Mouse (Mus musculus) liver, embryonic 13.5 days (tissue): ENCODE results near the gene St6gal1. TPM values are rescaled to one million over a fixed set of nuclear protein-coding genes. Genes with fewer than 3 reads are reported as not detected.

Experiments used
- ATAC-seq: fragments of 200-750 bp; cut with Nextera tagmentation; 2 replicates; pipeline ENCODE4 v1.8.0; 2017; ENCODE audit warnings: low read depth, mild to moderate bottlenecking, moderate number of reproducible peaks, moderate library complexity
- DNase-seq: peaks from one replicate; pipeline ENCODE4 v3.0.0; 2022
- H3K27ac ChIP-seq: fragments of 300-500 bp; sonication (generic); 2 replicates; pipeline ENCODE4 v1.5.1; 2015; ENCODE audit warnings: moderate library complexity, mild to moderate bottlenecking, inconsistent platforms
- H3K27me3 ChIP-seq: fragments of 300-500 bp; sonication (generic); 2 replicates; pipeline ENCODE4 v1.6.1; 2015; ENCODE audit warnings: mild to moderate bottlenecking, inconsistent platforms
- H3K36me3 ChIP-seq: fragments of 300-500 bp; sonication (generic); 2 replicates; pipeline ENCODE4 v1.6.1; 2015; ENCODE audit warnings: mild to moderate bottlenecking, inconsistent platforms
- H3K4me1 ChIP-seq: fragments of 300-500 bp; sonication (generic); replicated peaks from 2 replicates; pipeline ENCODE4 v1.6.1; 2015; ENCODE audit warnings: inconsistent platforms
- H3K4me2 ChIP-seq: fragments of 300-500 bp; sonication (generic); 2 replicates; pipeline ENCODE4 v1.6.1; 2015; ENCODE audit warnings: inconsistent platforms, mild to moderate bottlenecking, moderate library complexity
- H3K4me3 ChIP-seq: fragments of 300-500 bp; sonication (generic); replicated peaks from 2 replicates; pipeline ENCODE4 v1.5.1; 2015; ENCODE audit warnings: mild to moderate bottlenecking, inconsistent platforms
- H3K9ac ChIP-seq: fragments of 300-500 bp; sonication (generic); 2 replicates; pipeline ENCODE4 v1.6.1; 2015; ENCODE audit warnings: mild to moderate bottlenecking, inconsistent platforms
- H3K9me3 ChIP-seq: fragments of 300-500 bp; sonication (generic); replicated peaks from 2 replicates; pipeline ENCODE4 v1.6.1; 2016; ENCODE audit warnings: inconsistent platforms
- WGBS: fragments of 180-500 bp; shearing (Covaris S2); methylation state at CpG from one replicate; pipeline ENCODE4 v1.1.7; 2015; ENCODE audit not compliant: insufficient replicate concordance; 5-methylcytosine and 5-hydroxymethylcytosine counted together
- polyA plus RNA-seq: library from polyadenylated mRNA; unstranded; fragments of >200 nt; fragmentation: Nextera tagmentation; extraction: Ambion mirVana; gene quantifications from 2 replicates; pipeline ENCODE4 v1.2.1, GENCODE M21; 2015

The St6gal1 gene
- polyA plus RNA-seq, 1 experiment from 2014 or later, result 7.5 TPM

DNA sequence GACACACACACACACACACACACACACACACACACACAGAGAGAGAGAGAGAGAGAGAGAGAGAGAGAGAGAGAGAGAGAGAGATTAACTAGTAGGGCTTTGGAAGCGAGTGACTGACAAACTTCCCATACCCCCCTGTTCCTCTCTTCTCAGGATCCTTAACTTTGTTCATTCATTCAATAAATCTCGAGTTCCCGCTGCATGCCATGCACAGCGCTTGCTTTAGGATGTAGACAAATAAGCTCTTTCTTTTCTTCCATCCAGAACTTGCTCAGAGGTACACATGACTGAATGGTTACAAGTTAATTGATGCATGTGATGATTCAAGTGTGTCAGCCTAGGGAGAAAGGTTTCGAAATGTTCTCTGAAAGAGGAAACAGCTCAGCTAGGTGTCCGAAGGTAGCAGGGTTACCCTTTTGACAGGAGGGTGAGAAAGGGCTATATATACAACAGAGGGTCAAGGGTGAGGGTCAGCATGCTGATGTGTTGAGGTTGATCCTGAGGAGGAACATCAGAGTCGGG, 10.7 kb downstream of the St6gal1 start:
- peaks cover 6% of the 10 kb centered on the region for H3K4me1 ChIP-seq
- no peaks in the 10 kb centered on the region for H3K27me3 ChIP-seq
- H3K27ac ChIP-seq, result no peak overlapping the region
- H3K4me3 ChIP-seq, result no peak overlapping the region
- H3K4me2 ChIP-seq, result no peak overlapping the region
- no peaks in the 10 kb centered on the region for H3K9me3 ChIP-seq
- H3K36me3 ChIP-seq, result no peaks in the 10 kb centered on the region
- no peak overlapping the region for H3K9ac ChIP-seq
- ATAC-seq, result no peak
- no peak for DNase-seq
- WGBS, result 57% methylated on average over 7 of the region's 7 CpGs

DNA sequence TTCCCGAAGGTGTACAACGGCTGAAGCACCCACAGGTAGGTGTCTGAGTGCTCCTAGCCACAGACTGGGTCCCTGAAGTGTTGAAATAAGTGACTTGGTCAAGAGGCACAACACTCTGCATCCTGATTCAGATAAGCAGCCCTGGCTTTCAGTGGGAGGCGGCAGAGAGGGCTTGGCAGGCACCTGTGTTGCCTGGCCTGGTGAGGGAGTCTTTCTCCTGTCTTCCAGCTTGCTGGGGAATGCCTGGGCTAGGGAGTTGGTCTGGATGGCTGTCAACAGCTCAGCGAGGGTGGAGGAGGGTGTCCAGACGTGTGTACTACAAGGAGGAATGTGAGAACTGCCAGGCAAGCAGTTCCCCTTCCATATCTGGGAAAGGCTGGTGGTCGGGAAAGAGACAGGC, 15.0 kb downstream of the St6gal1 start:
- Histone ChIP-seq H3K4me1 (peaks cover 2% of the 10 kb centered on the region; the same call in 1 of the 2 replicates), H3K36me3 (no peaks in the 10 kb centered on the region), H3K4me2 (no peak overlapping the region), H3K27ac (no peak overlapping the region), H3K27me3 (no peaks in the 10 kb centered on the region), H3K4me3 (no peak overlapping the region), H3K9me3 (no peaks in the 10 kb centered on the region), H3K9ac (no peak overlapping the region)
- 46% methylated on average over 6 of the region's 6 CpGs for WGBS
- ATAC-seq (no peak), DNase-seq (no peak)

DNA sequence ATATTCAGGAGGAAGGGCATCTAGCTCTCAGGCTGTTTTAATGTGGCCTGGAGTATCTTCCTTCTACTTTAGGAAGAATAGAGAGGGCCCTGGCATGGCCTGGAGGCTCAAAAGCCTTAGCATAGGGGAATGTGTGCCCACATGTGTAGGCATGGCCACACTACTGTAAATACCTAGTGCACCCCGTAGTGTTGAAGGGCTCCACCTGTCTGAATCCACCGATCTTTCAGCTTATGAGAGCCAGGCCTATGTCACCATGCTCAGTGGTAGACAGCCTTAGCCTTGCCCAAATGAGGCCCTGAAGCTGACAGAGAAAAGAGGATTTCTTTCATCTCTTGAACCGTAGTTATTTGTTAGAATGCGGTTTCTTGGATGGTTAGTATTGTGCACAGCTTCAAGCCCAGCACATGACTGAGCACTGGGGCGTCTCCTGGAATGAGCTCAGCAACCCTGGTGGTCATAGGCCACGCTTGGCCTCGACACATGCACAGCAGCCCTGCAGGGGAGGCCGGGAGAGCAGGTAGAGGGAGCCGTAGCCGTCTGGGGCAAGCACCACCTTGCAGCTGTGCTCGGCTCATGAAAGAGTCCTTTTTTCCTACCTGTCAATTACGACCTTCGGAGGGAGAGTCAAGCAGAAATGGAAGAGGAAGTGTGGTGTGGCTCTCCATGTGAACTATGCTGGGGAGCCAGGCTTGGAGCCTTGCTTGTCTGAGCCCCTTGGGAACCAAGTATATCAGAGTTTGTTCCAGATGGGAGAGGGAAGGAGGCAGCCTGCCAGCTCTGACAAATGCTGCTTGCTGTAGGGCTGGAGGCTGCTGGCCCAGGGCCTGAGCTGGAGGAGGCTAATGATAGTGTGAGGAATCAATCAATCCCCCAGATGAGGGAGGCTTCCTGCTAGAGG, 15.8 kb downstream of the St6gal1 start:
- Histone ChIP-seq H3K9ac (no peak overlapping the region), H3K4me2 (no peak overlapping the region)
- no peak for DNase-seq

DNA sequence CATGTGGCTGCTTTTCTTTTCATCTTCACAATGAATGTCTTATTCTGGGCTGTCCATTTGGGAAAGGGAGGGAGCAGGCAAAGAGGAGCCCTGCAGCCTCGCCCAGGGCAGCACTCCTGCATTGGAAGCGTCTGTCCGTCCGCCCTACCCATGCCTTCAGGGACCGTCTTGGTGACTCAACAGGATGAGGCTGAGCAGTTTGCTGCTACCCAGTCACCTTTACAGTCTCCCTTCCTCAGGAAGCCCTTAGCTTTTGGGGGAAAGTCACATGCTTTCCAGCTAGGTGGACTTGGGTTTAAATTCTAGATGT, 16.4 kb downstream of the St6gal1 start:
- no peaks in the 10 kb centered on the region for H3K9me3 ChIP-seq
- H3K27me3 ChIP-seq, result no peaks in the 10 kb centered on the region
- H3K27ac ChIP-seq, result no peak overlapping the region
- 79% methylated on average over 5 of the region's 5 CpGs for WGBS
- DNase-seq, result no peak
- H3K36me3 ChIP-seq, result no peaks in the 10 kb centered on the region
- no peak overlapping the region for H3K4me2 ChIP-seq
- H3K9ac ChIP-seq, result no peak overlapping the region
- ATAC-seq, result 0 out of 2 replicates have a peak, but pooled peaks have one; percentile 18
- no peak overlapping the region for H3K4me3 ChIP-seq
- H3K4me1 ChIP-seq, result no peaks in the 10 kb centered on the region; the same call in 1 of the 2 replicates

More for the DNA sequence above, 15.8 kb downstream of the St6gal1 start:
- H3K9me3 ChIP-seq, result no peaks in the 10 kb centered on the region
- WGBS, result 40% methylated on average over 13 of the region's 13 CpGs
- peaks cover 2% of the 10 kb centered on the region; the same call in 1 of the 2 replicates for H3K4me1 ChIP-seq
- no peak overlapping the region for H3K27ac ChIP-seq
- H3K27me3 ChIP-seq, result no peaks in the 10 kb centered on the region
- ATAC-seq, result 0 out of 2 replicates have a peak, but pooled peaks have one; percentile 15
- H3K4me3 ChIP-seq, result no peak overlapping the region
- no peaks in the 10 kb centered on the region for H3K36me3 ChIP-seq

DNA sequence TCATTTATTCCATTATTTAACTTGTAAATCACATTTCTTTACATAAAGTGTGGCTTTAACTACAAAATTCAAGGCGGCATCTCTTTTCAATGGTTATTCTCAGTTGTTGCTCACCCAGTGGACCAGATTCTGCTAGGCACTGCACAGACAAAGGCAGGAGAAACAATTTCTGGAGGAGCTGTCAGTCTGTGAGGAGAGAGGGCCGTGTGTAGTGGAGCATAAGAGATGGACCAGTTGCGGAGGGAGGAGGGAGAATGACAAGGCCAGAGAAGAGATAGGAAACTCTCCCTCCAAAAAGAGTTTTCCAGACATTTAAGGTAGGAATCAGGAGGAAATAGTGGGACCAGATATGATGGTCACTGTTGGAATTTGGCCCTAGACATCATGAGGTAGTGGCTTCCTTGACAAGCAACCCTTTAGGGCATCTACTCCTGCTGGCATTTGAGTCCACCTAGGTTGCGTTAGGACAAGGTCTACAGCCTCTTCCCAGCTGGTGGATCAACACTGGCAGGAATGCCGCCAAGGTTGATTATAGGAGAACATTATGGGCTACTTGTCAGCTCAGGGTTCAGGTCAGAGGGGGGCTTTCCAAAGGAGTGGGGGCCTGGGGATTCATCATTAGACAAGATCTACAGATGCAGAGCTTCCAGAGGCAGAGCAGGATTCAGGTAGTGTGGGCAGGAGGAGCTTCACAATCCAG, 19.3 kb downstream of the St6gal1 start:
- Histone ChIP-seq H3K27me3 (no peaks in the 10 kb centered on the region), H3K36me3 (no peaks in the 10 kb centered on the region), H3K4me3 (no peak overlapping the region), H3K4me1 (no peaks in the 10 kb centered on the region; the same call in 1 of the 2 replicates), H3K27ac (no peak overlapping the region), H3K9me3 (no peaks in the 10 kb centered on the region), H3K4me2 (no peak overlapping the region), H3K9ac (no peak overlapping the region)
- no peak for ATAC-seq
- DNase-seq, result no peak
- WGBS, result 72% methylated on average over 5 of the region's 5 CpGs

DNA sequence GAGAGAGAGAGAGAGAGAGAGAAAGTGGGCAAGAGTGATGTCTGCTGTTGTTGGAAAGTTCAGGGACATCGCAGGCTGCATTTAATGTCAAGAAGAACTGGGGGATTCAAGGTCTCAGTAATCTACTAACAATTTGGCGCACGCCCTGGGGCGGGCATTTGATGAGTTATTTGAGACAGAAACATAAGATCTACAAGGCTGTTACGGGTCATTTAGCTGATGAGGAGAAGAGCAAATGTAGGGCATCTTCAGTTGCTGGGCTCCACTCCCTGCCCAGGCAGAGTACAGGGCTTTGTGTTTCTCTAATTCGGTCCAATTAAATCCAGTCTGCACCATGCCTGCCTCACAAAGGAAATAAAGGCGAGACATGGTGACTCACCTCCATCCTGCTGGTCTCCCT, 19.9 kb downstream of the St6gal1 start:
- no peak overlapping the region for H3K4me2 ChIP-seq
- no peaks in the 10 kb centered on the region for H3K27me3 ChIP-seq
- no peaks in the 10 kb centered on the region for H3K9me3 ChIP-seq
- 75% methylated on average over 7 of the region's 7 CpGs for WGBS
- no peak overlapping the region for H3K27ac ChIP-seq
- H3K4me3 ChIP-seq, result no peak overlapping the region
- H3K36me3 ChIP-seq, result no peaks in the 10 kb centered on the region
- no peaks in the 10 kb centered on the region; the same call in 1 of the 2 replicates for H3K4me1 ChIP-seq
- no peak for ATAC-seq
- no peak overlapping the region for H3K9ac ChIP-seq
- DNase-seq, result no peak

DNA sequence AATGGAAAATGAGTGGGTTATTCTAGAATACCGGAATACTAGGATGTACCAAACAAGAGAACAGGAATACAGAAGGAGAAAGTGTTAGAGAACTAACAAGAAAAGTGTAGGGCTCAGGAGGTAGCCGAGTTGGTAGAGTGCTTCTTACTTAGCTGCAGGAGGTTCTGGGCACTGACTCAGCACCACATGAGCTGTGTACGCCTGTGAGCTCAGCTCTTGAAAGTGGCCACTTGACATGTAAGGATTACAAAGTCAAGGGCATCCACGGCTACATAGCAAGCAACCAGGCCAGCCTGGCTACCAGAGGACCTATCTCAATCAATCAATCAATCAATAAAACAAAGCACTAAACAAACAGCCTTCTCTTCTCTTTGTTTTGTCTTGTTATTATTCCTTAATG, 24.7 kb downstream of the St6gal1 start:
- Histone ChIP-seq H3K4me2 (no peak overlapping the region), H3K27ac (no peak overlapping the region), H3K4me1 (no peaks in the 10 kb centered on the region), H3K27me3 (no peaks in the 10 kb centered on the region), H3K4me3 (no peak overlapping the region), H3K9me3 (no peaks in the 10 kb centered on the region), H3K9ac (no peak overlapping the region), H3K36me3 (no peaks in the 10 kb centered on the region)
- ATAC-seq (no peak), DNase-seq (no peak)
- WGBS, result 57% methylated on average over 4 of the region's 4 CpGs

DNA sequence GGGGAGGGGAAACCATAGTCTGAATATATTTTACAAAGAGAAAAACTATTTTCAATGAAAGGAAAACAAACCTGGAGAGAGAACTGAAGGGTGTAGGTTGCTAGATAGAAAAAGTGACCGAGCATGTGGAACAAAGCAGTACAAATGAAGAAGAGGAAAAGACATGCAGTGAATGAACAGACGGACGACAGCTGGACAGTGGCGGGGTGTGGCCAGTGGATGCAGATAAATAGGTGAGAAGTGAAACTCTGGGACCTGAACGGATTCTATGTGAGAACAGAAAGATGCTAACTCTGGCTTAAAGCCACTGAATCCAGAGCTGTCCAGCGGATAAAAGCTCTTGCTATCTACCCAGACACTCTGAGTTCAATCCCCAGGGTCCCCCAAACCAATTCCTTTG, 25.2 kb downstream of the St6gal1 start:
- no peak for DNase-seq
- Histone ChIP-seq H3K9ac (no peak overlapping the region), H3K9me3 (no peaks in the 10 kb centered on the region), H3K4me1 (no peaks in the 10 kb centered on the region), H3K36me3 (no peaks in the 10 kb centered on the region), H3K4me2 (no peak overlapping the region), H3K27ac (no peak overlapping the region), H3K27me3 (0 out of 2 replicates have a peak, but pooled peaks cover under 1% of the 10 kb centered on the region), H3K4me3 (no peak overlapping the region)
- WGBS, result 56% methylated on average over 6 of the region's 6 CpGs
- no peak for ATAC-seq

DNA sequence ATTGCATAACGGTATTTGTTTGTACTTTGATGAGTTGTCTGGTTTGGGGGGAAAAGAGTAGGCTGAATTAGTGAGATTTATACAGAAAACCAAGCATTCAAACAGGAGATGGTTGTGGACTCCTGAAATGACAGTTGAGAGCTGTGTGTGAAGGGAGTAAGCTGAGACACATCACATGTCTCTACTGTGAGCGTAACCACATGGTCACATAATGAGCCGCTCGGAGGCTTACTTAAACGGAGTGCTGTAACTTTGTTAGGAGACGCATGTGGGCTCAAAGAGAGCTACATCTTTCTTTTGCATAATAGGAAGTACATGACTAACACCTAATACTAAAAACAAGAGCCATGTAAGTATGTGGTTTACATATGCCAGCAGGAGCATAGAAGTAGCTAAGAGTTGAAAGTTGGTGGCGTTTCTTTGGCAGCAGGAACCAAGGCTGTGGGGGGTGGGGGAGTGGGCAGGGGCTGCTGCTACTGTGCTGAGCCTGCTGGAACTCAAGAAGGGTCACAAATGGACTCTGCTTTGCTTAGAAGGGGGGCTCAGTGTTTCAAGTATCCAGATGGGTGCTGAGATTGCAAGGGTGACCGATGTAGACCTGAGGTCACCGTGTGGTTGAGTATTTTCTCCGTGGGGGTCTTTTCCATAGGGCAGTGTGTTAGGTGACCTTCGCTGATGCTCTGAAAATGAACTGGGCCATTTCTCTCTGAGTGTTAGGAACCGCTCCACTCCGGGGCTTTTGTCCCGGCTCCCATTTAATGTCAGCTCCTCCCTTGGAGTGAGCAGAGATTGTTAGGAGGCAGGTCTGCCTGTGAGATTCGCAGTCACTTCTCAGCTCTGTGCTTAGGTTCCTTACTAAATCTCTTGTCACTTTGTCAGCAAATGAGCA, 26.3 kb downstream of the St6gal1 start:
- 50% methylated on average over 15 of the region's 15 CpGs for WGBS
- Histone ChIP-seq H3K36me3 (no peaks in the 10 kb centered on the region), H3K4me3 (no peak overlapping the region), H3K9me3 (no peaks in the 10 kb centered on the region), H3K27me3 (0 out of 2 replicates have a peak, but pooled peaks cover 4% of the 10 kb centered on the region), H3K4me2 (no peak overlapping the region), H3K4me1 (no peaks in the 10 kb centered on the region), H3K9ac (no peak overlapping the region), H3K27ac (no peak overlapping the region)
- DNase-seq (no peak), ATAC-seq (no peak)

DNA sequence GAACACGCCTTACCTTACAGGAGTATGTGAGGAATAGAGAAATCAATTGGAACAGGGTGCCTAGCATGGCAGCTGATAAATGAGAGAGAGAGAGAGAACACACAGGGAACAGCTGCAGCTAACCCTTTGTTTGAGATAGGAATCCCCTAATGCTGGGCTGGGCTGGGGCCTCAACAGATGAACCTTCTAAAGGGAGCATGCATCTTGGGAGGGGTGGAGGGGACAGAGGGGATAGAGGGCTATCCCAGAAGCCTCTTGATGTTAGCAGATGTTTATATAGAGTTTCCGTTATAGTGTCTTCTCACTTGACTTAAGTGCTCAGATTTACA, 26.9 kb downstream of the St6gal1 start:
- H3K36me3 ChIP-seq, result no peaks in the 10 kb centered on the region
- no peak overlapping the region for H3K4me3 ChIP-seq
- DNase-seq (no peak), ATAC-seq (no peak)
- no peaks in the 10 kb centered on the region for H3K4me1 ChIP-seq
- H3K9me3 ChIP-seq, result no peaks in the 10 kb centered on the region
- WGBS, result 58% methylated on average over 2 of the region's 2 CpGs
- no peak overlapping the region for H3K27ac ChIP-seq
- H3K27me3 ChIP-seq, result 0 out of 2 replicates have a peak, but pooled peaks cover 5% of the 10 kb centered on the region
- no peak overlapping the region for H3K9ac ChIP-seq
- no peak overlapping the region for H3K4me2 ChIP-seq

DNA sequence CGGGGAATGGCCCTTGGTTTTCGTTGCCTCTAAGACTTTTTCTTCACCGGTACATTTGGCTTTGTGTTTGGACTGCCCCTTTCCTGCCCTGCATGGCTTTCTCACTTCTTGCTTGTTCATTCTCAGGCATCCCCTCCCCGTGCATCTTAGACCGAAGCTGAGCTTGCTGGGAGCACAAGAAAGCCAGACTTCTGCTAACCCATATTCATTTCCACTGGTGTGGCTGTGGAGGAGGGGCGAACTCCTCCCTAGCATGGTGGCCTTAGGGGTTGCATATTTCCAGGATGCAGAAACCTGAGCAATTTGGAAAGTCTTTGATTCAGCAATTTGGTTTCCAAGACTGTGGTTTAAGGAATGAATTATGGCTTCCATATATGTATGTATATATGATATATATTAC, 29.1 kb downstream of the St6gal1 start:
- no peaks in the 10 kb centered on the region for H3K36me3 ChIP-seq
- ATAC-seq, result no peak
- H3K9me3 ChIP-seq, result no peaks in the 10 kb centered on the region
- DNase-seq, result no peak
- no peak overlapping the region for H3K27ac ChIP-seq
- H3K27me3 ChIP-seq, result 0 out of 2 replicates have a peak, but pooled peaks cover 12% of the 10 kb centered on the region
- H3K9ac ChIP-seq, result no peak overlapping the region
- no peaks in the 10 kb centered on the region for H3K4me1 ChIP-seq
- H3K4me2 ChIP-seq, result no peak overlapping the region
- WGBS, result 43% methylated on average over 6 of the region's 6 CpGs
- H3K4me3 ChIP-seq, result no peak overlapping the region
